Mouse (Mus musculus): Measurements from ENCODE around the gene Chad. TPM values are rescaled to one million over a fixed set of nuclear protein-coding genes. Genes with fewer than 3 reads are reported as not detected.

The Chad gene
- 0.07 and 0.24 TPM in 2 replicates for polyA plus RNA-seq (2015; fragmentation: Nextera tagmentation; extraction: Ambion mirVana)

GRCm38 (mm10) chr11:94564437-94565150, at the start of gene Chad:
Gene Chad (plus strand): TSS chr11:94565047.

DNA sequence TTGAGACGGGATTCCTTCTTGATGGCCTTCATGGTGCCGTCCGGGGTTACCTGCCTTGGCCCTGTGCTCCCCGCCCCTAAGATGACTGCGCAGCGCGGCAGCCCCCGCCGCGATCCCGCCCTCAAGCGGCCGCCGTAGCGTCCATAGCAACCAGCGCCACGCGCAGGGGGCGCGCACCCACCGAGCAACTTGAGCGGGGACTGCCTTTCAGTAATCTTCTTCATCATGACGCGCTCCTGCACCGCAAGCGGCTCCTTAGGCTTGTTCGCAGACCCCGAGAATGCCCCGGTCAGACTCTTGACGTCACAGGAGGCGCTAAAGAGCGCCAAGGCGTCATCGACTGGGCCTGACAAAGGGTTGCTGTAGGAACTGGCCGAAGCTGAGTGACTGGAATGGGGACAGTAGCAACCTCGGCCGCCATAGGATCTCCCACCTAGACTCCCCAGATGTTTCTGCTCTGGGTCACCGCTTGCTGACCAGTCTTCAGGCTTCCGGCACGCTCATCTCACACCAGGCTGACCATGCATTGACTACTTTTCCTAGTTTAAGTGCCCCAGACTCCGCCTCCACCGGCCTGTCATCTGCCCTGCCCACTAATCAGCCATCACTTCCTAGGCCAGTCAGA, 43.5 kb upstream of the Chad start, which contains the start of gene Mycbpap:
Gene Mycbpap (minus strand): TSS at position 524 of the 625 bp plus-strand sequence.

DNA sequence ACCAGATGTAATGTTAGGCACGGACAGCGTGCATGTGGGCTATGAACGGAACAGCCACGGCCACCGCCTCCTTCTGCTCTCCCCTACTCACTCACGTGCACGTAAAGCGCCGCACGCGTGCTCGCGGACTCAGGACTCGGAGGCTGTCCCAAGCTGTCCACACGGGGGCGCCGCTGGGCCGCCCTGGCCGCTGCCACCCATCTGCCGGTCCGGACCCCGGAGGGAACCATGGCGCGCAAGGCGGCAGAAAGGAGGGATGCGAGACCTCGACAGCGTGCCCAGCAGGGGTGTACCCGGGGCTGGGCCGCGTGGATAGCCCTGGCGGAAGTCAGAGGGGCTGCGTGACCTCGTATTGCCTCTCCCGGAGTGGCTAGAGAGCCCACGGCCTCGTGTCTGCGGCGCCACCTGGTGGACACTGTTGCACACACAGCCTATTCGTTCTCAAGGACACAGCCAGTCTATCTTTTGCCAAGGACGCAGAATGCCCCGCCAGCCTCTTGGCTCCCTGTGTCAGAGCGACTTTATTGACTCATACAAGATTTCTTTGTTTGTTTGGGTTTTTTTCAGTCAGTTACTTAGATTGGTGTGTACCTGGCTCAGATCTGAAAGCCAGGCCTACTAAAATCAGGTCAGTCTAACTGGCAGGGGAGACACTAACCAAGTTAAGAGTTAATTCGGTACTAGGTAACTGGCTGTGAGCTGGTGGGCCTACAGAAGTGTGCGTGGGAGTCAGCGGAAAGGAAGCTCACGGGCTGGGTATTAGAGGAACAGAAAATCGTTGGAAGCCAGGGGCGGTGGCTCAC, 15.8 kb upstream of the Chad start, which contains the start of gene Rsad1:
Gene Rsad1 (minus strand): TSS at position 368 of the 803 bp plus-strand sequence.

DNA sequence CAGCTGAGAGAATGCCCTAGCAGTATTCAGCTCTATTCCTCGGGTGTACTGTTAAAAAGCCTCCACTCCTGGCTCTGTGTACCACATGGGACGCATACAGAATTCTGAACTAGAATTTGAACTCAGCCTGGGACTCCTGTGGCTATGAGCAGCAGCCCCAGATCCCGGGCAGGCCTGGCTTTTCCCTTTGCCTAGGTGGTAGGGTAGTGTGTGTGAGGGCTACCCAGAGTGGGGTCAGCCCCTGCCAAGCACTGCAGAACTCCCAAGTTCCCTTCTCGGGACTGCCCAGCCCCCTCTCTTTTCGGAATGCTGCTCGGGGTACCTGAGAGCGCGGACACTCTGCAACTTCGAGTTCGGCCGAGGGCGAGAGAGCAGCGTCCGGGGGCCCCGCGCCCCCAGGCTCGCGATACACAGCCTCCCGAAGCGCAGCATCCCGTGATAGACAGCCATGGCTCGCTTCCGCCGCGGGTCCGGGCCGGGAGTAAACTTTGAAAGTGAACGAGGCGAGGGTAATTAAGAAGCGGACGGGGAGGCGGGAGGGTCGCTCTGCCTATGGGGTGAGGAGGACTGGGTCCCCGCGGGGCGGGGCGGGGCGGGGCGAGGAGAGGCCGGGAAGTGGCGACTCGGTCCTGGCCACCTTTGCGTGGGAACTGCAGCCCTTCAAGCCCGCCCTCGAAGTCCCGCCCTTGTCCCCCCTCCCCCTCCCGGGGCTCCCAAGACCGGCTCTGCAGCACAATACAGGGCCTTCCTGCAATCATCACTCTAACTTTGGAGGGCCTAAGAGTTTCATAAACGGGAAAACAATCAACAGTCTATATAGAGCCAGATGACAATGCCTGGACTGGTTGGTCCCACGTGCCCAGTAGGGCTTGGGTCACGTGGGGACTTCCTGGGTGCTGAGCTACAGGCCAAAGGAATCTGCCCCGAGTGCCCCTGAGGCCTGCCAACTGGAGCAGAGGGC, 36.8 kb downstream of the Chad start, which contains the start of gene Acsf2:
Gene Acsf2 (minus strand): TSS at position 551 of the 961 bp plus-strand sequence.

Other genes with a start within 250 kb of the Chad start
- 99.5 and 101 TPM in 2 replicates for gene Luc7l3, start 243.1 kb upstream of the Chad start, polyA plus RNA-seq (2015; fragmentation: Nextera tagmentation; extraction: Ambion mirVana)
- 7.6 and 8.7 TPM in 2 replicates for gene Ankrd40, start 237.0 kb upstream of the Chad start, polyA plus RNA-seq (2015; fragmentation: Nextera tagmentation; extraction: Ambion mirVana)
- 5.0 and 5.6 TPM in 2 replicates for gene Abcc3, start 172.1 kb upstream of the Chad start, polyA plus RNA-seq (2015; fragmentation: Nextera tagmentation; extraction: Ambion mirVana)
- gene Cacna1g, start 90.8 kb upstream of the Chad start, polyA plus RNA-seq (2015; fragmentation: Nextera tagmentation; extraction: Ambion mirVana), result 3.9 and 4.2 TPM in 2 replicates
- gene Spata20, start 78.9 kb upstream of the Chad start, polyA plus RNA-seq (2015; fragmentation: Nextera tagmentation; extraction: Ambion mirVana), result not detected in 2 replicates
- 0.46 and 1.1 TPM in 2 replicates for gene Epn3, start 65.1 kb upstream of the Chad start, polyA plus RNA-seq (2015; fragmentation: Nextera tagmentation; extraction: Ambion mirVana)
- 0.08 and 0.30 TPM in 2 replicates for gene Mycbpap, start 43.3 kb upstream of the Chad start, polyA plus RNA-seq (2015; fragmentation: Nextera tagmentation; extraction: Ambion mirVana)
- gene Rsad1, start 15.8 kb upstream of the Chad start, polyA plus RNA-seq (2015; fragmentation: Nextera tagmentation; extraction: Ambion mirVana), result 2.1 and 2.3 TPM in 2 replicates
- gene Acsf2, start 36.8 kb downstream of the Chad start, polyA plus RNA-seq (2015; fragmentation: Nextera tagmentation; extraction: Ambion mirVana), result 2.1 and 2.4 TPM in 2 replicates
- 58.3 and 59.8 TPM in 2 replicates for gene Lrrc59, start 64.7 kb downstream of the Chad start, polyA plus RNA-seq (2015; fragmentation: Nextera tagmentation; extraction: Ambion mirVana)
- 89.3 and 97.3 TPM in 2 replicates for gene Mrpl27, start 88.7 kb downstream of the Chad start, polyA plus RNA-seq (2015; fragmentation: Nextera tagmentation; extraction: Ambion mirVana)
- 13.7 and 16.4 TPM in 2 replicates for gene Eme1, start 88.9 kb downstream of the Chad start, polyA plus RNA-seq (2015; fragmentation: Nextera tagmentation; extraction: Ambion mirVana)
- 4.2 and 5.5 TPM in 2 replicates for gene Xylt2, start 112.5 kb downstream of the Chad start, polyA plus RNA-seq (2015; fragmentation: Nextera tagmentation; extraction: Ambion mirVana)
- not detected in 2 replicates for gene Gm11541, start 139.5 kb downstream of the Chad start, polyA plus RNA-seq (2015; fragmentation: Nextera tagmentation; extraction: Ambion mirVana)
- 0.15 TPM in 1 of 2 replicates, not detected in the other for gene Cdc34b, start 176.7 kb downstream of the Chad start, polyA plus RNA-seq (2015; fragmentation: Nextera tagmentation; extraction: Ambion mirVana)
- not detected in 2 replicates for gene Tmem92, start 217.7 kb downstream of the Chad start, polyA plus RNA-seq (2015; fragmentation: Nextera tagmentation; extraction: Ambion mirVana)